Mouse (Mus musculus): ENCODE results near the gene Olfr301.

Gene Olfr301

DNA sequence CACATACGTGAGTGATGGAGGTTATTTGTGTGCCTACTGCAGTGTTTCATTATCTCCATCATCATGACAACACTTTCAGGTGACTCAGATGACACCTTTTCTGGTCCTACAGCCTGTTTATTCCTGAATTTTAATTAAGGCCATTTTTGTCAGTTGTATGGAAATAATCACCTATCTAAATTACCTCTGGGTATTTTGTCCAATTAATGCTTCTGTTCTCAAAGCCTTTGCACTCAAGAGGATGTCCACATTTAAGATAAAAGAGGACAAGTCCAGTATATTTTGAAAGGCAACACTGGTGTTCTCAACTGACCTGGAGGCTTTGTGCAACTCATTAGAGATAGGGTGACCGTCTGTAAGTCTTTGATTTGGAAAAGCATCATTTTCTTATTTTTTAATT is at the start of gene Olfr301:
TSS of gene Olfr301 (plus strand) at position 301 of the 400 bp plus-strand sequence.
- no peak for DNase-seq (ENCODE audit: low spot score)

DNA sequence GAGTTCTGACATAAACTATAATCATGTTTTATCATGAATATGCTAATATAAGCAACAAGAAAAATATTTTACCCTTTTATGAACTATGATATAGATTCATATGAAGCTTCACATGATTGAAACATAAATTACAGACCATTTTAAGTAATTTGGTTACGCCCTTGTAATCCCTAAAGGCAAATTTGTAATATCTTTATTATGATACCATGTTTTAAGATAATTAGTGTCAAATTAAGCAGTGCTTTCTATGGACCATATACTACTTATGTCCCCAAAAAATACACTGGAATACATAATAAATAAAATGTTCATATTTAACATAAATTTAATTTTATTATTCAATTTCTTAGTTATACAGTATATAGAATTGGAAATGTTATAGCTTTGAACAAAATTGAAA is 36.8 kb upstream of the Olfr301 start, which contains the start of gene Olfr305:
TSS of gene Olfr305 (minus strand) at position 101 of the 400 bp plus-strand sequence.
- no peak for DNase-seq (ENCODE audit: low spot score)

DNA sequence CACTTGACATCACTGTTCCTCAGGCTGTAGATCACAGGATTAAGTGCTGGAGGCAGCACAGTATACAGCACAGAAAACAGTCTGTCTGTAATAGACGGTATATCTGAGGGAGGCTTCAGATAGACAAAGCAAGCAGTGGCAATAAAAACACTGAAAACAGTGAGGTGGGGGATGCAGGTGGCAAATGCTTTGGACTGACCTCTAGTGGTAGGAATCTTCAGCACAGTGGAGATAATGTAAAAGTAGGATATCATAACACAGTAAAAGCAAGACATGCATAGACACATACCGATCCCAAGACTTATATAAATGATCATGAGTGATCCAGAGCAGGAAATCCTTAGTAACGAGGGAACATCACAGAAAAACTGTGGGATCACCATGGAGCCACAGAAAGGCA is 17.9 kb upstream of the Olfr301 start:
- no peak for DNase-seq (ENCODE audit: low spot score)

DNA sequence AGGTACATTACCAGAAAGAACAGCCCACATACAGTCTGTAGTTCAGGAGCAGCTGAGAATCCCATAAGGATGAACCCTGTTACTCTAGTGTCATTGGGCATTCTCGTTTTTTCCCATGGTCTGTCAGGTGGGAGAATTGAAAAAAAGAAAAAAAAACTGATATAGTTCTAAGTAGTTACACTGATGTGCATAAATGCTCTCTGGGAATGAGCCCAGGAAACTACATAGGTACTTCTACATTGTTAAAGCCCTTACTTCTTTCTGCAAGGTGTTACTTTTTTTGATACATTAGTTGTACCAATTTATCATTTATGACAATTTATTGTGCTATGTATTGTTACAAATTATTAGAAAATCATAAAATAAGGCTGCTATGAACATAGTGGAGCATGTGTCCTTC is 17.1 kb upstream of the Olfr301 start, which contains the start of gene Olfr304:
TSS of gene Olfr304 (minus strand) at position 101 of the 400 bp plus-strand sequence.
- DNase-seq (ENCODE audit: low spot score) = no peak

DNA sequence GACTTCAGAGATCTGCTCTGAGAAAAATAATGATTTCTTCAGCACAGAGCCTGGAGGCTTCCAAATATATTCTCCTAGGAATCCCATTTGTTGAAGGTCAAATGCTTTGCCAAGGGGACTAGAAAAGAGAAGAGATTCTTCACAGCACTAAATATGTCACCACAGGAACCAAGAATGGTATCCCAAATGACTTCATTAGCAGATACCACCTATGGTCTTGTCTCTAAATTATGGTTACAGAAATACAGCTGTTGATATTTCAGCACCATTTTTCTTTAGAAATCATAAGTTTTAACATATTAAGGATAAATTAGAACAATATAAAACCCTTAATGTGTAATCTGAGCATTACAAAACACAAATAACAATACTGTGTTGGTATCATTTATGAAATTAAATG is 6.0 kb upstream of the Olfr301 start, which contains the start of gene Olfr303:
TSS of gene Olfr303 (minus strand) at position 101 of the 400 bp plus-strand sequence.
- DNase-seq (ENCODE audit: low spot score) = no peak

DNA sequence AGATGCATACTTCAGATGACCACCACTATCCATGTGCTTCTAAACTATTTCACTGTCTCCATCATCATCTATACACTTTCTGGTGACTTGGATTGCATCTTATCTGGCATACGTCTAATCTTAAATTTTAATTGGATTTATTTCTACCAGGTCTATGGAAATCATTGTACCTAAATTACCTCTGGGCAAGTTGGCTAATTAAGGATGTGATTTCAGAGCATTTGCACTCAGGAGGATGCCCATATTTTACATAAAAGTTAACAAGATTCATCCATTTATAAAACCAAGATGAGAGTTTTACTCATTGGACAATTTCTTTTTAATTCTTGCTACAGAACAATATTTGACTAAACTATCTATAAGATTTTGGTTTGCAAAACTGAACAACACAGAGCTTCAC is 56.0 kb downstream of the Olfr301 start, which contains the start of gene Olfr299:
TSS of gene Olfr299 (plus strand) at position 301 of the 400 bp plus-strand sequence.
- no peak for DNase-seq (ENCODE audit: low spot score)
